In genomic region chr11:59142962-59143361, GRCm38 (mm10) we compare ENCODE assay signal across 23 mouse cellular contexts. TPM values are rescaled to one million over a fixed set of nuclear protein-coding genes. Genes with fewer than 3 reads are reported as not detected.
DNase-seq lines count a peak whose midpoint lies in the region; ATAC-seq and TF ChIP-seq lines count a peak whose summit lies in the region.
"Had no signal": no experiment of that assay in that cellular context is flagged by ENCODE, and none has a peak within 500 bp of the region (broad histone marks: within the 10 kb centered on the region; RNA-seq: fewer than 3 reads in every experiment).

No protein-coding gene starts in this region.

- no peak for ATAC-seq in midbrain, embryonic 11.5 days (ENCODE audit: low FRiP score)
- no peak for ATAC-seq in midbrain, postnatal 0 days (ENCODE audit: low FRiP score)
- ATAC-seq: activated CD4-positive, CD25-positive, alpha-beta regulatory T cell, adult 4 months; CD4-positive, CD25-positive, alpha-beta regulatory T cell, adult 4 months; Patski had no signal

- no peak overlapping the region; the same call in 1 of the 2 replicates for H3K4me3 ChIP-seq in gastrocnemius, adult 2 months
- H3K4me3 ChIP-seq in heart, embryonic 10.5 days, result no peak overlapping the region
- H3K4me3 ChIP-seq in midbrain, embryonic 11.5 days (ENCODE audit: low read depth, low read length), result no peak overlapping the region
- H3K4me3 ChIP-seq in midbrain, postnatal 0 days (ENCODE audit: low read depth, low read length), result no peak overlapping the region

- no peaks in the 10 kb centered on the region for H3K9me3 ChIP-seq in heart, embryonic 10.5 days
- H3K9me3 ChIP-seq in midbrain, embryonic 11.5 days (ENCODE audit: control insufficient read depth, low read length), result no peaks in the 10 kb centered on the region
- no peaks in the 10 kb centered on the region for H3K9me3 ChIP-seq in midbrain, postnatal 0 days (ENCODE audit: low read length)
- H3K9me3 ChIP-seq: G1E had no signal

- H3K27ac ChIP-seq in gastrocnemius, adult 2 months, result peak overlapping the region; percentile 99
- no peak overlapping the region for H3K27ac ChIP-seq in heart, embryonic 10.5 days
- no peak overlapping the region for H3K27ac ChIP-seq in midbrain, embryonic 11.5 days (ENCODE audit: low read depth, low read length)
- no peak overlapping the region for H3K27ac ChIP-seq in midbrain, postnatal 0 days (ENCODE audit: low read depth, low read length)

- H3K4me2 ChIP-seq in midbrain, embryonic 11.5 days, result no peak overlapping the region
- no peak overlapping the region for H3K4me2 ChIP-seq in midbrain, postnatal 0 days (ENCODE audit: low read depth, low read length, poor library complexity, severe bottlenecking)

- DNase-seq in gastrocnemius, adult 2 months, result peak; percentile 64
- no peak for DNase-seq in gastrocnemius, postnatal 14 days
- peak; percentile 48 for DNase-seq in heart, adult 11 months
- no peak for DNase-seq in heart, embryonic 10.5 days (ENCODE audit: low spot score)
- peak; percentile 72 for DNase-seq in midbrain, embryonic 11.5 days (ENCODE audit: low spot score, missing footprints)
- DNase-seq in midbrain, postnatal 0 days (ENCODE audit: low spot score), result no peak
- peak; percentile 35 for DNase-seq in MN1 (ENCODE audit: low spot score)
- no peak for DNase-seq in kidney, postnatal 25 days
- DNase-seq: adrenal gland, adult 2 months; adrenal gland, adult 8-10 months; adrenal gland, postnatal 10 days; adrenal gland, postnatal 14 days; adrenal gland, postnatal 25 days; adrenal gland, postnatal 36 days; B cell, adult 2 months; cerebellum, adult 11 months; cerebellum, adult 11-12 months; cerebellum, adult 18-20 months had no signal

- H3K27me3 ChIP-seq in heart, embryonic 10.5 days (ENCODE audit: insufficient read depth, poor library complexity, severe bottlenecking), result peaks cover 4% of the 10 kb centered on the region; the same call in 1 of the 2 replicates
- H3K27me3 ChIP-seq in midbrain, embryonic 11.5 days (ENCODE audit: control insufficient read depth, insufficient read depth, low read length), result no peaks in the 10 kb centered on the region
- no peaks in the 10 kb centered on the region; the same call in 1 of the 2 replicates for H3K27me3 ChIP-seq in midbrain, postnatal 0 days (ENCODE audit: insufficient read depth, low read length)
- H3K27me3 ChIP-seq: Patski had no signal

- no peak for TF ChIP-seq CTCF in gastrocnemius, adult 2 months (IDR thresholded peaks at IDR 0.05)
- no peak for TF ChIP-seq CTCF in midbrain, postnatal 0 days (IDR thresholded peaks at IDR 0.05)

- no peak overlapping the region for H3K9ac ChIP-seq in midbrain, embryonic 11.5 days (ENCODE audit: low read length)
- no peak overlapping the region for H3K9ac ChIP-seq in midbrain, postnatal 0 days (replicated peaks; ENCODE audit: low read length, poor library complexity, severe bottlenecking)

- H3K36me3 ChIP-seq in heart, embryonic 10.5 days, result no peaks in the 10 kb centered on the region
- H3K36me3 ChIP-seq in midbrain, embryonic 11.5 days (ENCODE audit: control insufficient read depth, insufficient read depth, low read length), result no peaks in the 10 kb centered on the region
- H3K36me3 ChIP-seq in midbrain, postnatal 0 days (ENCODE audit: insufficient read depth, low read length), result no peaks in the 10 kb centered on the region
- H3K36me3 ChIP-seq: G1E had no signal

- peaks cover 34% of the 10 kb centered on the region for H3K4me1 ChIP-seq in heart, embryonic 10.5 days
- no peaks in the 10 kb centered on the region for H3K4me1 ChIP-seq in midbrain, embryonic 11.5 days (ENCODE audit: control insufficient read depth, insufficient read depth, low read length)
- H3K4me1 ChIP-seq in midbrain, postnatal 0 days (ENCODE audit: insufficient read depth, low read length), result no peaks in the 10 kb centered on the region

- intact Hi-C loops in gastrocnemius, adult 2 months (cut with DNase I), result no loop called here
- intact Hi-C loops in gastrocnemius, postnatal 14 days (cut with DNase I; ENCODE audit: low total_unique reads), result no loop called here

- WGBS in heart, embryonic 10.5 days, result 78% methylated on average over 5 of the region's 5 CpGs
- 74% methylated on average over 5 of the region's 5 CpGs for WGBS in midbrain, embryonic 11.5 days
- WGBS in midbrain, postnatal 0 days, result 85% methylated on average over 5 of the region's 5 CpGs

RNA-seq across cellular contexts. Expression of gene Obscn, which starts 6.8 kb away (rescaled TPM):
- total RNA-seq in gastrocnemius, adult 2 months (2021), result 1,000 to 10,000 TPM; 1,792 to 1,942 TPM
- 100 to 1,000 TPM; 708 to 848 TPM for total RNA-seq in gastrocnemius, postnatal 14 days (2021)
- polyA plus RNA-seq in heart, embryonic 10.5 days (2016; fragmentation: Nextera tagmentation; extraction: Ambion mirVana), result 20.6 and 36.7 TPM in 2 replicates
- 0.03 and 0.04 TPM in 2 replicates for polyA plus RNA-seq in midbrain, embryonic 11.5 days (2014; fragmentation: Nextera tagmentation; extraction: Ambion mirVana)
- 2.1 and 4.0 TPM in 2 replicates for total RNA-seq in midbrain, postnatal 0 days (2014; rRNA removed)
- polyA plus RNA-seq in midbrain, postnatal 0 days (2015; fragmentation: Nextera tagmentation; extraction: Ambion mirVana), result 0.38 and 0.39 TPM in 2 replicates
- polyA plus RNA-seq: activated CD4-positive, CD25-positive, alpha-beta regulatory T cell, adult 4 months; CD4-positive, CD25-positive, alpha-beta regulatory T cell, adult 4 months had no signal

RNA-seq across cellular contexts. Expression of gene Iba57, which starts 20.6 kb away (rescaled TPM):
- total RNA-seq in gastrocnemius, adult 2 months (2021), result 1 to 10 TPM; 6.7 to 9.3 TPM
- total RNA-seq in gastrocnemius, postnatal 14 days (2021), result 10 to 100 TPM in 1 of 2 experiments, 1 to 10 TPM in 1; 7.7 to 10.6 TPM
- polyA plus RNA-seq in heart, embryonic 10.5 days (2016; fragmentation: Nextera tagmentation; extraction: Ambion mirVana), result 7.8 and 9.2 TPM in 2 replicates
- 2.1 and 3.5 TPM in 2 replicates for polyA plus RNA-seq in midbrain, embryonic 11.5 days (2014; fragmentation: Nextera tagmentation; extraction: Ambion mirVana)
- 8.1 and 14.3 TPM in 2 replicates for total RNA-seq in midbrain, postnatal 0 days (2014; rRNA removed)
- polyA plus RNA-seq in midbrain, postnatal 0 days (2015; fragmentation: Nextera tagmentation; extraction: Ambion mirVana), result 9.2 and 10.4 TPM in 2 replicates

RNA-seq across cellular contexts. Expression of gene Gjc2, which starts 40.1 kb away (rescaled TPM):
- under 1 TPM; 0.10 to 0.20 TPM for total RNA-seq in gastrocnemius, adult 2 months (2021)
- under 1 TPM; 0.27 to 0.62 TPM for total RNA-seq in gastrocnemius, postnatal 14 days (2021)
- polyA plus RNA-seq in heart, embryonic 10.5 days (2016; fragmentation: Nextera tagmentation; extraction: Ambion mirVana), result not detected in 2 replicates
- not detected in 2 replicates for polyA plus RNA-seq in midbrain, embryonic 11.5 days (2014; fragmentation: Nextera tagmentation; extraction: Ambion mirVana)
- 0.38 and 0.99 TPM in 2 replicates for total RNA-seq in midbrain, postnatal 0 days (2014; rRNA removed)
- polyA plus RNA-seq in midbrain, postnatal 0 days (2015; fragmentation: Nextera tagmentation; extraction: Ambion mirVana), result 0.27 and 0.44 TPM in 2 replicates
- total RNA-seq: ES-E14, G1E had no signal
- polyA plus RNA-seq: activated CD4-positive, CD25-positive, alpha-beta regulatory T cell, adult 4 months; CD4-positive, CD25-positive, alpha-beta regulatory T cell, adult 4 months; G1E had no signal

RNA-seq across cellular contexts. Expression of gene Guk1, which starts 49.0 kb away (rescaled TPM):
- total RNA-seq in gastrocnemius, adult 2 months (2021), result 10 to 100 TPM; 25.4 to 28.7 TPM
- 10 to 100 TPM; 17.1 to 20.2 TPM for total RNA-seq in gastrocnemius, postnatal 14 days (2021)
- polyA plus RNA-seq in heart, embryonic 10.5 days (2016; fragmentation: Nextera tagmentation; extraction: Ambion mirVana), result 127 and 152 TPM in 2 replicates
- polyA plus RNA-seq in midbrain, embryonic 11.5 days (2014; fragmentation: Nextera tagmentation; extraction: Ambion mirVana), result 92.9 and 96.6 TPM in 2 replicates
- total RNA-seq in midbrain, postnatal 0 days (2014; rRNA removed), result 125 and 141 TPM in 2 replicates
- polyA plus RNA-seq in midbrain, postnatal 0 days (2015; fragmentation: Nextera tagmentation; extraction: Ambion mirVana), result 289 and 314 TPM in 2 replicates

RNA-seq across cellular contexts. Expression of gene Mrpl55, which starts 59.3 kb away (rescaled TPM):
- 10 to 100 TPM; 49.7 to 71.0 TPM for total RNA-seq in gastrocnemius, adult 2 months (2021)
- 10 to 100 TPM; 36.6 to 44.3 TPM for total RNA-seq in gastrocnemius, postnatal 14 days (2021)
- polyA plus RNA-seq in heart, embryonic 10.5 days (2016; fragmentation: Nextera tagmentation; extraction: Ambion mirVana), result 122 and 123 TPM in 2 replicates
- 88.7 and 93.3 TPM in 2 replicates for polyA plus RNA-seq in midbrain, embryonic 11.5 days (2014; fragmentation: Nextera tagmentation; extraction: Ambion mirVana)
- total RNA-seq in midbrain, postnatal 0 days (2014; rRNA removed), result 65.0 and 80.6 TPM in 2 replicates
- 104 and 112 TPM in 2 replicates for polyA plus RNA-seq in midbrain, postnatal 0 days (2015; fragmentation: Nextera tagmentation; extraction: Ambion mirVana)

Comparison
In these comparisons a context has a peak if more than half of its experiments do, and no peak if none do; other contexts are left out.
1. DNase-seq: peak in gastrocnemius, adult 2 months (single experiment), heart, adult 11 months (single experiment), midbrain, embryonic 11.5 days (single experiment) and MN1 (single experiment); none in gastrocnemius, postnatal 14 days (single experiment), heart, embryonic 10.5 days (single experiment), midbrain, postnatal 0 days (single experiment) and kidney, postnatal 25 days (0 of 2).
2. RNA of gene Obscn, which starts 6.8 kb away (total RNA-seq): 1,792 to 1,942 TPM in gastrocnemius, adult 2 months and 708 to 848 TPM in gastrocnemius, postnatal 14 days; 2.1 to 4.0 TPM in midbrain, postnatal 0 days; every median in the first group is over 100 times any median in the second.